Mouse (Mus musculus) intestine, postnatal 0 days (tissue): ENCODE data around the gene Rexo2. TPM values are rescaled to one million over a fixed set of nuclear protein-coding genes. Genes with fewer than 3 reads are reported as not detected.

Experiments used
- ATAC-seq: fragments of 200-750 bp; cut with Nextera tagmentation; 2 replicates; pipeline ENCODE4 v1.8.0; 2017; ENCODE audit warnings: mild to moderate bottlenecking, moderate TSS enrichment, moderate library complexity
- H3K27ac ChIP-seq: fragments of 300-500 bp; sonication (generic); 2 replicates; pipeline ENCODE4 v1.5.1; 2014; ENCODE audit warnings: mild to moderate bottlenecking, low read depth, low read length, moderate library complexity
- H3K27me3 ChIP-seq: fragments of 300-500 bp; sonication (generic); replicated peaks from 2 replicates; pipeline ENCODE4 v1.6.1; 2014; ENCODE audit warnings: low read length, mixed read lengths; ENCODE audit not compliant: control insufficient read depth, insufficient read depth
- H3K36me3 ChIP-seq: fragments of 300-500 bp; sonication (generic); 2 replicates; pipeline ENCODE4 v1.6.1; 2014; ENCODE audit warnings: mild to moderate bottlenecking, moderate library complexity; ENCODE audit not compliant: control insufficient read depth, insufficient read depth
- H3K4me1 ChIP-seq: fragments of 300-500 bp; sonication (generic); replicated peaks from 2 replicates; pipeline ENCODE4 v1.6.1; 2014; ENCODE audit warnings: antibody characterized with exemption, low read length, mixed read lengths; ENCODE audit not compliant: control insufficient read depth, insufficient read depth
- H3K4me2 ChIP-seq: fragments of 300-500 bp; sonication (generic); replicated peaks from 2 replicates; pipeline ENCODE4 v1.6.1; 2014; ENCODE audit warnings: low read depth, mild to moderate bottlenecking, moderate library complexity
- H3K4me3 ChIP-seq: fragments of 300-500 bp; sonication (generic); 2 replicates; pipeline ENCODE4 v1.5.1; 2014; ENCODE audit warnings: low read depth, low read length
- H3K9ac ChIP-seq: fragments of 300-500 bp; sonication (generic); 2 replicates; pipeline ENCODE4 v1.6.1; 2014; ENCODE audit warnings: mild to moderate bottlenecking, low read depth, low read length
- H3K9me3 ChIP-seq: fragments of 300-500 bp; sonication (generic); 2 replicates; pipeline ENCODE4 v1.6.1; 2016; ENCODE audit warnings: mixed run types; ENCODE audit not compliant: control insufficient read depth
- CTCF ChIP-seq: sonication (generic); IDR thresholded peaks from 2 replicates; pipeline ENCODE4 v1.5.1; 2016; ENCODE audit warnings: low read depth, mild to moderate bottlenecking, control low read depth, antibody characterized with exemption, moderate library complexity
- WGBS: fragments of 180-500 bp; shearing (Covaris S2); extraction: QIAGEN DNeasy Blood & Tissue Kit; methylation state at CpG from one replicate; pipeline ENCODE4 v1.1.7; 2014; 5-methylcytosine and 5-hydroxymethylcytosine counted together
- polyA plus RNA-seq: library from polyadenylated mRNA; unstranded; fragments of >200 nt; fragmentation: Nextera tagmentation; extraction: Ambion mirVana; gene quantifications from 2 replicates; pipeline ENCODE4 v1.2.1, GENCODE M21; 2015

The Rexo2 gene
- polyA plus RNA-seq, 1 experiment from 2014 or later: 70.3 TPM

- no peak for ATAC-seq
Observed at GRCm38 (mm10) chr9:48460720-48461119, 19.7 kb downstream of the Rexo2 start.

GRCm38 (mm10) chr9:48459391-48459790 is 21.0 kb downstream of the Rexo2 start:
- Histone ChIP-seq H3K4me3 (no peak overlapping the region), H3K4me2 (no peak overlapping the region)

More at GRCm38 (mm10) chr9:48460720-48461119, 19.7 kb downstream of the Rexo2 start:
- TF ChIP-seq CTCF: no peak
- Histone ChIP-seq H3K27ac (no peak overlapping the region), H3K36me3 (no peaks in the 10 kb centered on the region), H3K9ac (no peak overlapping the region), H3K4me2 (no peak overlapping the region), H3K4me3 (no peak overlapping the region), H3K4me1 (no peaks in the 10 kb centered on the region), H3K27me3 (no peaks in the 10 kb centered on the region), H3K9me3 (no peaks in the 10 kb centered on the region)
- WGBS: 90% methylated on average over 8 of the region's 8 CpGs

DNA sequence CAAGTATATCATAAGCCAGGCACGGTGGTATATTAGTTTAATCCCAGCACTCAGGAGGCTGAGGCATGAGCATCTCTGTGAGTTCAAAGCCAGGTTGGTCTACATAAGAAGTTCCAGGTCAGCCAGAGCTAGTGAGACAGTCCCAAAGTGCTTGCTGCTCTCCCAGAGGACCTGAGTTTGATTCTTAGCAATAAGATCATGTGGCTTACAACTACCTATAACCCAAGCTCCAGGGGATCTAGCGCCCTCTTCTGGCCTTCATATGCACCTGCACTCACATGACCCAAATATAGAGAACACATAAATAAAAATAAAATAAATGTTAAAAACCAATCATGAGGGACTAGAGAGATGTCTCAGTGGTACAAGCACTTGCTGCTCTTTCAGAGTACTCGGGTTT is 21.5 kb downstream of the Rexo2 start:
- Histone ChIP-seq H3K9ac (no peak overlapping the region), H3K4me3 (no peak overlapping the region), H3K36me3 (no peaks in the 10 kb centered on the region), H3K4me2 (no peak overlapping the region), H3K9me3 (no peaks in the 10 kb centered on the region), H3K27ac (no peak overlapping the region), H3K4me1 (no peaks in the 10 kb centered on the region), H3K27me3 (no peaks in the 10 kb centered on the region)
- TF ChIP-seq CTCF: peak; percentile 32; the same call in 1 of the 2 replicates
- ATAC-seq: no peak
- 71% methylated on average over 3 of the region's 3 CpGs for WGBS

More at GRCm38 (mm10) chr9:48459391-48459790, 21.0 kb downstream of the Rexo2 start:
- no peaks in the 10 kb centered on the region for H3K36me3 ChIP-seq
- WGBS: 86% methylated on average over 5 of the region's 5 CpGs
- TF ChIP-seq CTCF: no peak
- H3K4me1 ChIP-seq: no peaks in the 10 kb centered on the region
- H3K9ac ChIP-seq: no peak overlapping the region
- no peak for ATAC-seq
- H3K27me3 ChIP-seq: no peaks in the 10 kb centered on the region
- no peaks in the 10 kb centered on the region for H3K9me3 ChIP-seq
- H3K27ac ChIP-seq: no peak overlapping the region

- no peak overlapping the region for H3K27ac ChIP-seq
- ATAC-seq: no peak
- H3K36me3 ChIP-seq: no peaks in the 10 kb centered on the region
- TF ChIP-seq CTCF: no peak
- no peaks in the 10 kb centered on the region for H3K4me1 ChIP-seq
- no peak overlapping the region for H3K4me2 ChIP-seq
- no peak overlapping the region for H3K9ac ChIP-seq
- H3K27me3 ChIP-seq: no peaks in the 10 kb centered on the region
- WGBS: 80% methylated on average over 3 of the region's 3 CpGs
- no peak overlapping the region for H3K4me3 ChIP-seq
- no peaks in the 10 kb centered on the region for H3K9me3 ChIP-seq
Observed at GRCm38 (mm10) chr9:48455961-48456360, 24.5 kb downstream of the Rexo2 start.

DNA sequence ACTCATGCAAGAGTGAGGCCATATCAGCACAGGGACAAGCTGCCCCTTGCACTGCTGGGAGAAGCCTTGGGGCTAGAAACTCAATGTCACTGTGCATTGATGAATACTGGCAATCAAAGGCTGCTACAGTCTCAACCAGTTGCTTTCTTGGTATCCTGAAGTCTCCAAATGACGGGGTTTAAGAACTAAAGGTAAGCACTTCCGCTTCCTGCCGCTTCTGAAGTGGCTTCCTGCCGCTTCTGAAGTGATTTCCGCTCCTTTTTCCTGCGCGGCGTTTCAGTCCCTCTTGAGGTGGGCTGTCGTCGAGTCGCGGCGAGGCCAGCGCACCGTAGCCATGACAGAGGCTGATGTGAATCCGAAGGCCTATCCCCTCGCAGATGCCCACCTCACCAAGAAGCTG is 30.4 kb downstream of the Rexo2 start:
- no peak for ATAC-seq
- Histone ChIP-seq H3K4me3 (no peak overlapping the region), H3K27ac (no peak overlapping the region), H3K4me1 (no peaks in the 10 kb centered on the region), H3K4me2 (no peak overlapping the region), H3K36me3 (no peaks in the 10 kb centered on the region), H3K9me3 (no peaks in the 10 kb centered on the region), H3K9ac (no peak overlapping the region), H3K27me3 (no peaks in the 10 kb centered on the region)
- TF ChIP-seq CTCF: no peak
- WGBS: 87% methylated on average over 17 of the region's 17 CpGs

DNA sequence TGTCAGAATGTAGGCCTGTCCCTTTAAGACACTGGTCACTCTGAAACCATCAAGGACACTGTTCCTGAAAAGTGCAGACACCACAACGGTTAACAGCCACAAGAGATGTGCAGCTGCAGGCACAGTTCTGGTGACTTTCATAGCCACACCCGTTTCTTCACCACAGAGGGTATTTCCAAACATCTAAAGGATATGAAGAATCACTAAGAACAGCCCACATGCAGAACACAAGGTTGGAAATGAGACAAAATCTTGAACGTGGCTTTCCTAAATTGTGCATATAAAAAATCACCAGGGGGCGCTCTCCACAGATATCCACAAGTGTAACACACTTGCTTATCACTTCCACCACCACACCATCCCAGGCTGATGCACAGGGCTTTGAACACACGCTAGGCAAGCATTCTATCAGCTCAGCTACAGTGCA is 32.6 kb downstream of the Rexo2 start:
- H3K36me3 ChIP-seq: no peaks in the 10 kb centered on the region
- H3K4me1 ChIP-seq: no peaks in the 10 kb centered on the region
- no peak for ATAC-seq
- peak; percentile 73 for TF ChIP-seq CTCF
- no peak overlapping the region for H3K4me2 ChIP-seq
- WGBS: 34% methylated on average over 5 of the region's 5 CpGs
- H3K27ac ChIP-seq: no peak overlapping the region
- H3K27me3 ChIP-seq: no peaks in the 10 kb centered on the region
- H3K9ac ChIP-seq: no peak overlapping the region
- no peak overlapping the region for H3K4me3 ChIP-seq
- H3K9me3 ChIP-seq: no peaks in the 10 kb centered on the region

DNA sequence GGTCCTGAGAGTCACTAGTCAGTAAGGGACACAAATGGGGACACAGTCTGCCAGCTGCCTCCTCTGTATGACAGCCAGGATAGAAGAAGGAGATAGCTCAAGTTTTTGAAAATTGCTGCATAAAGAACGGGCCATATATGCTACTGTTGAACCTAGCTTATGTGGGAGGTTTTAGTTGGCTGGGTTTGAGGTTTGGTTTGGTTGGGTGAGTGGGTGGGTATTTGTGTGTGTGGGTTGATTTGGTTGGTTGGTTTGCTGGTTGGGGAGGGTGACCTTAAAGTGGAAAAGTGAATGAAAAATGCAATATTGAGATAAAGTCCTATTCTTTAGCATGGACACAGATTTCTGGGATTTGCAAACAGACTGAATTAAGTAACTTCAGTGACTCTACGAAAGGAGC is 35.6 kb downstream of the Rexo2 start:
- no peak for ATAC-seq
- no peak overlapping the region for H3K4me3 ChIP-seq
- no peak overlapping the region for H3K4me2 ChIP-seq
- 72% methylated on average over 2 of the region's 2 CpGs for WGBS
- H3K36me3 ChIP-seq: no peaks in the 10 kb centered on the region
- H3K9me3 ChIP-seq: no peaks in the 10 kb centered on the region
- no peak for TF ChIP-seq CTCF
- no peak overlapping the region for H3K9ac ChIP-seq
- no peaks in the 10 kb centered on the region for H3K27me3 ChIP-seq
- no peaks in the 10 kb centered on the region for H3K4me1 ChIP-seq
- H3K27ac ChIP-seq: no peak overlapping the region
